Mouse (Mus musculus) liver, postnatal 0 days (tissue): Measurements from ENCODE around the gene Vmn2r106. TPM values are rescaled to one million over a fixed set of nuclear protein-coding genes. Genes with fewer than 3 reads are reported as not detected.

Experiments
- ATAC-seq: fragments of 200-750 bp; cut with Nextera tagmentation; 2 replicates; pipeline ENCODE4 v1.8.0; 2017; ENCODE audit warnings: mild to moderate bottlenecking, moderate library complexity
- DNase-seq: peaks from one replicate; pipeline ENCODE4 v3.0.0-alpha.2; 2016
- H3K27ac ChIP-seq: fragments of 300-500 bp; sonication (generic); 2 replicates; pipeline ENCODE4 v1.5.1; 2014; ENCODE audit warnings: antibody characterized with exemption, moderate library complexity, mild to moderate bottlenecking, low read depth
- H3K27me3 ChIP-seq: fragments of 300-500 bp; sonication (generic); 2 replicates; pipeline ENCODE4 v1.6.1; 2014; ENCODE audit warnings: low read length, control low read depth, mixed read lengths; ENCODE audit not compliant: insufficient read depth
- H3K36me3 ChIP-seq: fragments of 300-500 bp; sonication (generic); replicated peaks from 2 replicates; pipeline ENCODE4 v1.6.1; 2014; ENCODE audit warnings: mild to moderate bottlenecking, control low read depth, low read length, moderate library complexity, mixed read lengths; ENCODE audit not compliant: insufficient read depth
- H3K4me1 ChIP-seq: fragments of 300-500 bp; sonication (generic); 2 replicates; pipeline ENCODE4 v1.6.1; 2014; ENCODE audit warnings: antibody characterized with exemption, mild to moderate bottlenecking, control low read depth; ENCODE audit not compliant: insufficient read depth
- H3K4me2 ChIP-seq: fragments of 300-500 bp; sonication (generic); 2 replicates; pipeline ENCODE4 v1.6.1; 2014; ENCODE audit warnings: low read depth, mild to moderate bottlenecking, low read length, moderate library complexity, mixed read lengths
- H3K4me3 ChIP-seq: fragments of 300-500 bp; sonication (generic); 2 replicates; pipeline ENCODE4 v1.5.1; 2014; ENCODE audit warnings: low read depth, low read length
- H3K9ac ChIP-seq: fragments of 300-500 bp; sonication (generic); replicated peaks from 2 replicates; pipeline ENCODE4 v1.6.1; 2014; ENCODE audit warnings: mild to moderate bottlenecking, moderate library complexity
- H3K9me3 ChIP-seq: fragments of 300-500 bp; sonication (generic); 2 replicates; pipeline ENCODE4 v1.6.1; 2016; ENCODE audit warnings: mild to moderate bottlenecking, control low read depth, low read length, mixed read lengths
- CTCF ChIP-seq: sonication (generic); IDR thresholded peaks from 2 replicates; pipeline ENCODE4 v1.5.1; 2016; ENCODE audit warnings: antibody characterized with exemption, low read depth
- EP300 ChIP-seq: IDR thresholded peaks from 2 replicates; pipeline ENCODE4 v1.6.1; 2016; ENCODE audit warnings: antibody characterized with exemption, low read depth, mild to moderate bottlenecking
- WGBS: fragments of 180-500 bp; shearing (Covaris S2); extraction: QIAGEN DNeasy Blood & Tissue Kit; methylation state at CpG from one replicate; pipeline ENCODE4 v1.1.7; 2014; ENCODE audit not compliant: insufficient replicate concordance; 5-methylcytosine and 5-hydroxymethylcytosine counted together
- polyA plus RNA-seq: library from polyadenylated mRNA; unstranded; fragments of >200 nt; fragmentation: Nextera tagmentation; extraction: Ambion mirVana; gene quantifications from 2 replicates; pipeline ENCODE4 v1.2.1, GENCODE M21; 2015

Gene Vmn2r106
- not detected in 2 replicates for polyA plus RNA-seq

- no peak within 1 kb of the TSS for H3K4me2 ChIP-seq
- ATAC-seq (no peak), DNase-seq (no peak)
- H3K9me3 ChIP-seq, result no peaks in the 10 kb centered on the region
- TF ChIP-seq EP300 (no peak), CTCF (no peak)
- no peak within 1 kb of the TSS for H3K9ac ChIP-seq
- no peaks in the 10 kb centered on the region for H3K36me3 ChIP-seq
- no peak within 1 kb of the TSS for H3K4me3 ChIP-seq
- 70% methylated on average over 1 of the region's 1 CpGs for WGBS
- H3K27ac ChIP-seq, result no peak within 1 kb of the TSS
- H3K4me1 ChIP-seq, result no peaks in the 10 kb centered on the region
- no peaks in the 10 kb centered on the region for H3K27me3 ChIP-seq
Observed at GRCm38 (mm10) chr17:20285453-20285852, at the start of gene Vmn2r106. Vmn2r106 (minus strand) TSS chr17:20285553.

GRCm38 (mm10) chr17:20305790-20306189 lies 20.4 kb upstream of the Vmn2r106 start:
- DNase-seq, result no peak
- H3K9me3 ChIP-seq, result no peaks in the 10 kb centered on the region; the same call in 1 of the 2 replicates
- ATAC-seq, result no peak

GRCm38 (mm10) chr17:20286906-20287305 lies 1.6 kb upstream of the Vmn2r106 start:
- Histone ChIP-seq H3K4me2 (no peak overlapping the region), H3K4me3 (no peak overlapping the region), H3K4me1 (no peaks in the 10 kb centered on the region), H3K36me3 (no peaks in the 10 kb centered on the region), H3K9me3 (no peaks in the 10 kb centered on the region), H3K27ac (no peak overlapping the region), H3K27me3 (no peaks in the 10 kb centered on the region), H3K9ac (no peak overlapping the region)
- ATAC-seq (no peak), DNase-seq (no peak)
- TF ChIP-seq CTCF, result no peak
- TF ChIP-seq EP300, result no peak

More at GRCm38 (mm10) chr17:20305790-20306189, 20.4 kb upstream of the Vmn2r106 start:
- WGBS, result 65% methylated on average over 1 of the region's 1 CpGs
- H3K4me2 ChIP-seq, result no peak overlapping the region
- no peak overlapping the region for H3K9ac ChIP-seq
- H3K4me3 ChIP-seq, result no peak overlapping the region
- no peaks in the 10 kb centered on the region for H3K27me3 ChIP-seq
- no peaks in the 10 kb centered on the region for H3K36me3 ChIP-seq
- TF ChIP-seq CTCF (no peak), EP300 (no peak)
- H3K27ac ChIP-seq, result no peak overlapping the region
- H3K4me1 ChIP-seq, result no peaks in the 10 kb centered on the region

GRCm38 (mm10) chr17:20255522-20255921 lies 29.8 kb downstream of the Vmn2r106 start:
- H3K9me3 ChIP-seq, result 0 out of 2 replicates have a peak, but pooled peaks cover 6% of the 10 kb centered on the region
- ATAC-seq (no peak), DNase-seq (no peak)
- no peak overlapping the region for H3K27ac ChIP-seq
- no peaks in the 10 kb centered on the region for H3K27me3 ChIP-seq
- 53% methylated on average over 4 of the region's 4 CpGs for WGBS
- no peaks in the 10 kb centered on the region for H3K36me3 ChIP-seq
- no peak overlapping the region for H3K9ac ChIP-seq
- H3K4me3 ChIP-seq, result no peak overlapping the region
- H3K4me1 ChIP-seq, result no peaks in the 10 kb centered on the region
- no peak for TF ChIP-seq CTCF
- TF ChIP-seq EP300, result no peak
- H3K4me2 ChIP-seq, result no peak overlapping the region

- H3K9ac ChIP-seq, result no peak within 1 kb of the TSS
- ATAC-seq (no peak), DNase-seq (no peak)
- 71% methylated on average over 2 of the region's 2 CpGs for WGBS
- H3K4me1 ChIP-seq, result no peaks in the 10 kb centered on the region
- H3K36me3 ChIP-seq, result no peaks in the 10 kb centered on the region
- no peak within 1 kb of the TSS for H3K4me3 ChIP-seq
- no peak within 1 kb of the TSS for H3K4me2 ChIP-seq
- no peaks in the 10 kb centered on the region for H3K9me3 ChIP-seq
- no peak for TF ChIP-seq EP300
- TF ChIP-seq CTCF, result no peak
- no peaks in the 10 kb centered on the region for H3K27me3 ChIP-seq
- H3K27ac ChIP-seq, result no peak within 1 kb of the TSS
Observed at GRCm38 (mm10) chr17:20234952-20235351, 50.4 kb downstream of the Vmn2r106 start, which contains the start of gene Vmn2r105. Vmn2r105 (minus strand) TSS chr17:20235052.

Other genes with a start within 250 kb of the Vmn2r106 start
- not detected in 2 replicates for gene Vmn2r104, start 237.2 kb downstream of the Vmn2r106 start, polyA plus RNA-seq
- gene Fpr-rs7, start 171.3 kb downstream of the Vmn2r106 start, polyA plus RNA-seq, result not detected in 2 replicates
- not detected in 2 replicates for gene Fpr-rs6, start 102.5 kb downstream of the Vmn2r106 start, polyA plus RNA-seq
- not detected in 2 replicates for gene Vmn2r105, start 50.5 kb downstream of the Vmn2r106 start, polyA plus RNA-seq
- gene Vmn2r107, start 59.7 kb upstream of the Vmn2r106 start, polyA plus RNA-seq, result not detected in 2 replicates
- gene Vmn1r224, start 128.6 kb upstream of the Vmn2r106 start, polyA plus RNA-seq, result not detected in 2 replicates
- gene Vmn2r108, start 195.8 kb upstream of the Vmn2r106 start, polyA plus RNA-seq, result not detected in 2 replicates
- gene Vmn1r225, start 212.6 kb upstream of the Vmn2r106 start, polyA plus RNA-seq, result not detected in 2 replicates